Mouse (Mus musculus): ENCODE measurements around the gene Ogfod3. TPM values are rescaled to one million over a fixed set of nuclear protein-coding genes. Genes with fewer than 3 reads are reported as not detected.

Gene Ogfod3
- total and polyA plus RNA-seq, 2 experiments from 2014 or later, result 9.0 to 21.4 TPM

DNA sequence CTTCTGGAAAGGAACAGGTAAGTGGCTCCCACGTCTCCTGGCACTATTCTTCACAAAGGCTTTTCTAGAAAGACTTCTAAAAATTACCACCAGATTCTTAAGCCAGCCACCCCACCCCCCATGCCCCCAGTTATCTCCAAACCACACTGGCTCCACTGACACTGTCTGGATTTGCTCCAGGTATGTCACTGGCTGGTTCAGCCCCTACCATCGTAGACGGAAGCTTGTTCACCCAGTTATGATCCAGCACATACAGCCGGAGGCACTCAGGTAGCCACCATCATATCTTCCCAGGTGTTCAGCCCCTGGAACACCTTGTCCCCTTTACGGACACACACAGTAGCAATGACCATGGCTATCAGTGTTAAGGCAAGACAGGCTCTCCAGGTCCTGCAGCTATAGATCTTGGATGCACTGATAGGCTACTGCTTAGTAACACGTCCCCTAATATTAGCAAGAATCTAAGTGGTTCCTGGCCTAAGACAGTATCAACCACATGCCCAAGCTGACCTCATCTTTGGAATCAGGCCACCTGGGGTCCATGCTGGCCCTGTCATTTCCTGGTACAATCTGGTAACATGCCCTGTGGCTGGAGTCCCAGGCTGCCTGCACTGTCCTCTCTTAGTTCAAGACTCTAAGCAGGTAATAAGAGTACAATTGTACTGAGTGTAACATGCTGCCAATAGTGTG, 17.0 kb upstream of the Ogfod3 start:
- no peak overlapping the region for H3K27ac ChIP-seq (ENCODE audit: low read depth, low read length)
- no peak overlapping the region for H3K4me2 ChIP-seq (ENCODE audit: low read depth)
- no peaks in the 10 kb centered on the region for H3K4me1 ChIP-seq (ENCODE audit: insufficient read depth)
- H3K27me3 ChIP-seq (ENCODE audit: insufficient read depth, low read length), result no peaks in the 10 kb centered on the region
- DNase-seq (no peak), ATAC-seq (no peak)
- no peak overlapping the region for H3K4me3 ChIP-seq (ENCODE audit: low read depth, low read length)
- H3K9ac ChIP-seq, result no peak overlapping the region
- no peak for TF ChIP-seq CTCF (IDR thresholded peaks at IDR 0.05; ENCODE audit: low read depth)
- no peaks in the 10 kb centered on the region for H3K9me3 ChIP-seq (ENCODE audit: low read length)
- peaks cover 83% of the 10 kb centered on the region for H3K36me3 ChIP-seq (ENCODE audit: insufficient read depth)
- 92% methylated on average over 6 of the region's 6 CpGs for WGBS

DNA sequence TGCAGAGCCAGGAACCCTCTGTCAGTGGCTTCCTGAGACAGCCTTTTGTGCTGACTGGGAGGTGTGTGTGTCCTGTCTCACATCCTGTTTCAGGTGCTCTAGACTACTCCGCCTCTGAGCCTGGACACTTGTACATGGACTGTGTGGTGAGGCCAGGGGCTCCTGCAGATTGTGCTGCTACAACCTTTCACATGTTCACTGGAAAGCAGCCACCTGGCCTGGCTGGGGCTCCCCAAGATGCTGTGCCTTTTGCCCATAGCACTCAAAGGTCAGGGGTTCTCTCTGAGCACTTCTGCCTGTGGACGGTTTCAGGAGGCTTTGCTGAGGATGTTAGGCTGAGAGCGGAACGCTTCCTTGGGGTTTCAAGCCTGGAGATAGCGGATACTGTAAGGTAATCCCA, 16.3 kb upstream of the Ogfod3 start:
- no peak for ATAC-seq
- no peak for DNase-seq
- Histone ChIP-seq H3K27ac (ENCODE audit: low read depth, low read length) (no peak overlapping the region), H3K4me1 (ENCODE audit: insufficient read depth) (no peaks in the 10 kb centered on the region), H3K4me3 (ENCODE audit: low read depth, low read length) (no peak overlapping the region), H3K9me3 (ENCODE audit: low read length) (no peaks in the 10 kb centered on the region), H3K36me3 (ENCODE audit: insufficient read depth) (peaks cover 81% of the 10 kb centered on the region), H3K9ac (no peak overlapping the region), H3K27me3 (ENCODE audit: insufficient read depth, low read length) (no peaks in the 10 kb centered on the region), H3K4me2 (ENCODE audit: low read depth) (no peak overlapping the region)
- no peak for TF ChIP-seq CTCF (IDR thresholded peaks at IDR 0.05; ENCODE audit: low read depth)
- 90% methylated on average over 5 of the region's 5 CpGs for WGBS

DNA sequence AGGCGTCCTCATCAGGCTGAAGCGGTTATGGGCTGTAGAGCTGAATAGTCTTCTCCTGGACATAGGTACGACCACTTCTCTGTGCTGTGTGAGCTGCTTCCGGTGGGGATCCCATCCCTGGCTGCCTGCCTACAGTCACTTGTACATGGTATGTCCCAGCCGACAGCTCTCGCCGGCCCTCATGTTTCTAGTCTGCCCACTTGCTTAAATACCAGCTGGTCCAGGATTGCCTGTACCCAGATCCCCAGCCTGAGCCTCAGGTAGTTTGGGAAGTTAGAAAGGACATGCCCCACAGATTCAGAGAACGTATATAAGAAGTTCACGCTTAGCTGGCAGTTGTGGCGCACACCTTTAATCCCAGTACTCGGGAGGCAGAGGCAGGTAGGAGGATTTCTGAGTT, 15.3 kb upstream of the Ogfod3 start:
- DNase-seq, result no peak
- H3K36me3 ChIP-seq (ENCODE audit: insufficient read depth), result peaks cover 72% of the 10 kb centered on the region

DNA sequence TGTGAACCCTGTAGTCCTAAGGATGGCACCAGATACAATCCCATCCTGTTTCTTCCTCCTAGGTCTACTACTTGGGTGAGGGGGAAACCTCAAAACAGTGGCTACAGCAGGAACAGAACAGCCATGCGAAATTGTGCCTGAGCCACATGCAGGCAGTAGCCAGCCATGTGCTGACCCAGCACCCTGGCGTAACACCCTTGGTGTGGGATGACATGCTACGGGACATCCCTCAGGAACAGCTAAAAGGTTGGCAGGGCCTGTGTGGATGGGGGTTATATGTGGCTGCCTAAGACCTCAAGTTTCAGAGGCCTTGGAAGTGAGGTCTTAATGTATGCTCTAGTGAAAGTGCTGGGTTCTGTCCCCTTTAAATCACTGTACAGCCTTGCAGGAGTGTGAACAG, 12.3 kb upstream of the Ogfod3 start:
- Histone ChIP-seq H3K36me3 (ENCODE audit: insufficient read depth) (peaks cover 53% of the 10 kb centered on the region), H3K4me2 (ENCODE audit: low read depth) (no peak overlapping the region), H3K4me1 (ENCODE audit: insufficient read depth) (no peaks in the 10 kb centered on the region), H3K27ac (ENCODE audit: low read depth, low read length) (no peak overlapping the region), H3K27me3 (ENCODE audit: insufficient read depth, low read length) (no peaks in the 10 kb centered on the region), H3K9ac (no peak overlapping the region), H3K9me3 (ENCODE audit: low read length) (no peaks in the 10 kb centered on the region), H3K4me3 (ENCODE audit: low read depth, low read length) (no peak overlapping the region)
- TF ChIP-seq CTCF (IDR thresholded peaks at IDR 0.05; ENCODE audit: low read depth), result no peak
- ATAC-seq, result no peak
- DNase-seq, result no peak
- 90% methylated on average over 3 of the region's 3 CpGs for WGBS

More for the DNA sequence above, 15.3 kb upstream of the Ogfod3 start:
- H3K27me3 ChIP-seq (ENCODE audit: insufficient read depth, low read length), result no peaks in the 10 kb centered on the region
- H3K9me3 ChIP-seq (ENCODE audit: low read length), result no peaks in the 10 kb centered on the region
- WGBS, result 92% methylated on average over 11 of the region's 11 CpGs
- no peak overlapping the region for H3K4me2 ChIP-seq (ENCODE audit: low read depth)
- TF ChIP-seq CTCF (IDR thresholded peaks at IDR 0.05; ENCODE audit: low read depth), result no peak
- no peak overlapping the region for H3K27ac ChIP-seq (ENCODE audit: low read depth, low read length)
- H3K4me1 ChIP-seq (ENCODE audit: insufficient read depth), result no peaks in the 10 kb centered on the region
- no peak for ATAC-seq
- H3K9ac ChIP-seq, result no peak overlapping the region
- no peak overlapping the region for H3K4me3 ChIP-seq (ENCODE audit: low read depth, low read length)

DNA sequence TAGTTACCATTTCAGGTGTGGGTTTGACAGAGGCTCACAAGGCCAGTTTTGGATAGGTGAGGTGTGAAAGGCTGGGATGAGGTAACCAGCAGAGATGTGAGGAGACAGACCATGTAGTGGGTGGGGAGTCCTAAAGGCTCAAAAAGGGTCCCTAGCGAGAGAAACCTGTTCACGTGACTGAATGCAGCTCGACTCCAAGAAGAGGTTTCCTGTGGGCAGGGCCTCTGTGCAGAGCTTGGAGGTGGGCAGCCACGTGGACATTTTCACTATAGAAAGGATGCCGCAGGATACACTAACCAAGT, 701 bp downstream of the Ogfod3 start:
- H3K27ac ChIP-seq (ENCODE audit: low read depth, low read length), result peak overlapping the region; percentile 81
- no peak for ATAC-seq
- peak overlapping the region; percentile 71 for H3K4me2 ChIP-seq (ENCODE audit: low read depth)
- WGBS, result 2% methylated on average over 5 of the region's 5 CpGs
- no peaks in the 10 kb centered on the region for H3K9me3 ChIP-seq (ENCODE audit: low read length)
- H3K36me3 ChIP-seq (ENCODE audit: insufficient read depth), result 0 out of 2 replicates have a peak, but pooled peaks cover 3% of the 10 kb centered on the region
- no peak for TF ChIP-seq CTCF (IDR thresholded peaks at IDR 0.05; ENCODE audit: low read depth)
- peak overlapping the region; percentile 61 for H3K4me3 ChIP-seq (ENCODE audit: low read depth, low read length)
- peak overlapping the region; percentile 78 for H3K9ac ChIP-seq
- no peak for DNase-seq
- no peaks in the 10 kb centered on the region for H3K27me3 ChIP-seq (ENCODE audit: insufficient read depth, low read length)
- no peaks in the 10 kb centered on the region for H3K4me1 ChIP-seq (ENCODE audit: insufficient read depth)

GRCm38 (mm10) chr11:121201436-121202198, 2.9 kb downstream of the Ogfod3 start:
- ATAC-seq, result no peak
- Histone ChIP-seq H3K4me2 (ENCODE audit: low read depth) (no peak overlapping the region), H3K9me3 (ENCODE audit: low read length) (no peaks in the 10 kb centered on the region), H3K27ac (ENCODE audit: low read depth, low read length) (no peak overlapping the region), H3K4me1 (ENCODE audit: insufficient read depth) (no peaks in the 10 kb centered on the region), H3K9ac (no peak overlapping the region), H3K27me3 (ENCODE audit: insufficient read depth, low read length) (no peaks in the 10 kb centered on the region), H3K36me3 (ENCODE audit: insufficient read depth) (no peaks in the 10 kb centered on the region), H3K4me3 (ENCODE audit: low read depth, low read length) (no peak overlapping the region)
- DNase-seq, result peak; percentile 50
- peak; percentile 67 for TF ChIP-seq CTCF (IDR thresholded peaks at IDR 0.05; ENCODE audit: low read depth)
- WGBS, result 52% methylated on average over 11 of the region's 11 CpGs

DNA sequence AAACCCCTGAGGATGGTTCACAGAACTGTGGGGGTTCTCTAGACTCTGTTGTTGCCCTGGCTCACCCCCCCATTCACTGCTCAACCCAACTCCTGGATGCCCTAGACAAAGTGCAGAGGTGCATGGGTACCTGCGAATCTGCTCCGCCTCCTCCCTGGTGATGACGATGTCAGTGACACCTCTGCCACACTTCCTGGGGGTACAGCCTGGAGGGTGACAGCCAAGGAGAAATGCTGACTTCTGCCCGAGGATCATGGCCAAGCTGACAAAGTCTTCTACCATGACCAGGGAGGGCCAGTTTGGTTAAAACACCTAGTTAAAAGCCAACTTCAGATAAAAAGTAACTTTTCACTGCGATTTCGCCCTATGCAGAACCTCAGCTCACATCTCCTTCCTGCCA, 3.7 kb downstream of the Ogfod3 start:
- TF ChIP-seq CTCF (IDR thresholded peaks at IDR 0.05; ENCODE audit: low read depth), result no peak
- 91% methylated on average over 6 of the region's 6 CpGs for WGBS
- no peak for ATAC-seq

More for the DNA sequence above, 3.7 kb downstream of the Ogfod3 start:
- peaks cover 4% of the 10 kb centered on the region; the same call in 1 of the 2 replicates for H3K36me3 ChIP-seq (ENCODE audit: insufficient read depth)
- no peak overlapping the region for H3K9ac ChIP-seq
- no peak overlapping the region for H3K4me2 ChIP-seq (ENCODE audit: low read depth)
- no peak for DNase-seq
- no peaks in the 10 kb centered on the region for H3K4me1 ChIP-seq (ENCODE audit: insufficient read depth)
- H3K27ac ChIP-seq (ENCODE audit: low read depth, low read length), result no peak overlapping the region
- no peaks in the 10 kb centered on the region for H3K27me3 ChIP-seq (ENCODE audit: insufficient read depth, low read length)
- H3K9me3 ChIP-seq (ENCODE audit: low read length), result no peaks in the 10 kb centered on the region
- no peak overlapping the region for H3K4me3 ChIP-seq (ENCODE audit: low read depth, low read length)

Measured in forebrain, postnatal 0 days (tissue).